27 mouse cellular contexts compared by ENCODE assay signal in the genomic region with DNA sequence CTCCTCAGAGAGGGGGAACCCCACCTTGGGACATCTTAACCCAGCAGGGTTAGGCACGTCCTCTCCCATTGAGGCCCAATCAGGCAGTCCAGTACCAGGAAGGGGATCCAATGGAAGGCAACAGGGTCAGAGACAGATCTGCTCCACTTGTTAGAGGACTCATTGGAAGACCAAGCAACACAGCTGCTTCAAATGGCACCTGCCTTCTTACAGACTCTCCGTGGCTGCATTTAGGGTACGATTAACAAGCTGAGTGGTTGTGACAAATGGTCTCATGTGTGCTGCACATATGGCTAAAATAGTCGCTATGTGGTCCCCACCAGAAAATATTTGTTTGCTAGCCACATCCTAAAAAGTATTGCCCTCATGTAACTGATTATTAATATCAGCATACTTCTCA.
"Had no signal": no experiment of that assay in that cellular context is flagged by ENCODE, and none has a peak within 500 bp of the region (broad histone marks: within the 10 kb centered on the region; RNA-seq: fewer than 3 reads in every experiment).

No protein-coding gene starts in this region.

- H3K36me3 ChIP-seq: heart, embryonic 12.5 days; hindbrain, embryonic 10.5 days; hindbrain, embryonic 12.5 days; kidney, embryonic 15.5 days; limb, embryonic 13.5 days; liver, embryonic 13.5 days; liver, embryonic 15.5 days had no signal

- H3K4me1 ChIP-seq: hindbrain, embryonic 10.5 days; hindbrain, embryonic 12.5 days; kidney, embryonic 15.5 days; limb, embryonic 13.5 days; liver, embryonic 13.5 days; liver, embryonic 15.5 days had no signal

- H3K9me3 ChIP-seq: heart, embryonic 12.5 days; hindbrain, embryonic 10.5 days; hindbrain, embryonic 12.5 days; kidney, embryonic 15.5 days; limb, embryonic 13.5 days; liver, embryonic 13.5 days; liver, embryonic 15.5 days had no signal

- H3K4me2 ChIP-seq: heart, embryonic 12.5 days; hindbrain, embryonic 12.5 days; hindbrain, embryonic 14.5 days; kidney, embryonic 15.5 days; limb, embryonic 13.5 days; liver, embryonic 11.5 days; liver, embryonic 13.5 days; liver, embryonic 15.5 days had no signal

- DNase-seq: gastrocnemius, adult 2 months; gastrocnemius, postnatal 10 days; gastrocnemius, postnatal 25 days; heart, adult 18-20 months; heart, postnatal 10 days; heart, postnatal 4 days; kidney, adult 11 months; kidney, adult 2 months; kidney, adult 9 months; kidney, postnatal 14 days; kidney, postnatal 36 days; layer of hippocampus, adult 9-11 months; layer of hippocampus, postnatal 36 days; left cerebral cortex, postnatal 4 days; liver; liver, embryonic 13.5 days had no signal

- H3K27ac ChIP-seq: gastrocnemius, adult 2 months; hindbrain, embryonic 10.5 days; hindbrain, embryonic 12.5 days; hindbrain, embryonic 14.5 days; kidney, embryonic 15.5 days; kidney, postnatal 0 days; limb, embryonic 13.5 days; liver, embryonic 13.5 days; liver, embryonic 15.5 days had no signal

- H3K27me3 ChIP-seq: heart, embryonic 12.5 days; hindbrain, embryonic 12.5 days; kidney, embryonic 15.5 days; limb, embryonic 13.5 days; liver, embryonic 13.5 days; liver, embryonic 15.5 days had no signal

- H3K9ac ChIP-seq: heart, embryonic 12.5 days; hindbrain, embryonic 12.5 days; hindbrain, embryonic 14.5 days; kidney, embryonic 15.5 days; limb, embryonic 13.5 days; liver, embryonic 13.5 days; liver, embryonic 15.5 days had no signal

- ATAC-seq: hindbrain, embryonic 16.5 days; intestine, embryonic 16.5 days had no signal

- H3K4me3 ChIP-seq: gastrocnemius, adult 2 months; heart, embryonic 12.5 days; hindbrain, embryonic 10.5 days; hindbrain, embryonic 12.5 days; kidney, embryonic 15.5 days; limb, embryonic 13.5 days; liver, embryonic 13.5 days; liver, embryonic 15.5 days had no signal
